Mouse (Mus musculus): Measurements from ENCODE around the gene Dnah8. TPM values are rescaled to one million over a fixed set of nuclear protein-coding genes. Genes with fewer than 3 reads are reported as not detected.

Dnah8 gene
- polyA plus RNA-seq, 1 experiment, result 1.1 TPM

GRCm38 (mm10) chr17:30844321-30844791 is 220.2 kb downstream of the Dnah8 start:
- no peak for TF ChIP-seq GATA1 (IDR thresholded peaks at IDR 0.05; ENCODE audit: low read length)

- no peak for TF ChIP-seq GATA1 (IDR thresholded peaks at IDR 0.05; ENCODE audit: low read length)
These were observed 223.3 kb downstream of the Dnah8 start for GRCm38 (mm10) chr17:30847498-30847897.

- no peak for TF ChIP-seq GATA1 (IDR thresholded peaks at IDR 0.05; ENCODE audit: low read length)
These were observed 223.9 kb downstream of the Dnah8 start for GRCm38 (mm10) chr17:30848086-30848485.

- no peak for TF ChIP-seq GATA1 (IDR thresholded peaks at IDR 0.05; ENCODE audit: low read length)
These were observed 224.7 kb downstream of the Dnah8 start for GRCm38 (mm10) chr17:30848804-30849203.

GRCm38 (mm10) chr17:30849813-30850212 is 225.7 kb downstream of the Dnah8 start:
- no peak for TF ChIP-seq GATA1 (IDR thresholded peaks at IDR 0.05; ENCODE audit: low read length)

- no peak for TF ChIP-seq GATA1 (IDR thresholded peaks at IDR 0.05; ENCODE audit: low read length)
These were observed 228.2 kb downstream of the Dnah8 start for GRCm38 (mm10) chr17:30852345-30852744.

GRCm38 (mm10) chr17:30857347-30857746 is 233.2 kb downstream of the Dnah8 start:
- no peak for TF ChIP-seq GATA1 (IDR thresholded peaks at IDR 0.05; ENCODE audit: low read length)

GRCm38 (mm10) chr17:30858586-30859259 is 234.6 kb downstream of the Dnah8 start:
- no peak for TF ChIP-seq GATA1 (IDR thresholded peaks at IDR 0.05; ENCODE audit: low read length)

- no peak for TF ChIP-seq GATA1 (IDR thresholded peaks at IDR 0.05; ENCODE audit: low read length)
These were observed 235.9 kb downstream of the Dnah8 start for GRCm38 (mm10) chr17:30859989-30860585.

- TF ChIP-seq GATA1 (IDR thresholded peaks at IDR 0.05; ENCODE audit: low read length), result no peak
These were observed 236.5 kb downstream of the Dnah8 start for GRCm38 (mm10) chr17:30860606-30861005.

GRCm38 (mm10) chr17:30866281-30866680 is 242.1 kb downstream of the Dnah8 start:
- no peak for TF ChIP-seq GATA1 (IDR thresholded peaks at IDR 0.05; ENCODE audit: low read length)

GRCm38 (mm10) chr17:30866966-30867365 is 242.8 kb downstream of the Dnah8 start:
- TF ChIP-seq GATA1 (IDR thresholded peaks at IDR 0.05; ENCODE audit: low read length), result no peak

- TF ChIP-seq GATA1 (IDR thresholded peaks at IDR 0.05; ENCODE audit: low read length), result no peak
These were observed 246.9 kb downstream of the Dnah8 start for GRCm38 (mm10) chr17:30871040-30871439.

GRCm38 (mm10) chr17:30874276-30874675 is 250.1 kb downstream of the Dnah8 start:
- no peak for TF ChIP-seq GATA1 (IDR thresholded peaks at IDR 0.05; ENCODE audit: low read length)

- TF ChIP-seq GATA1 (IDR thresholded peaks at IDR 0.05; ENCODE audit: low read length), result no peak
These were observed 253.3 kb downstream of the Dnah8 start for GRCm38 (mm10) chr17:30877456-30877855.

- no peak for TF ChIP-seq GATA1 (IDR thresholded peaks at IDR 0.05; ENCODE audit: low read length)
These were observed 254.5 kb downstream of the Dnah8 start for GRCm38 (mm10) chr17:30878626-30879025.

GRCm38 (mm10) chr17:30880391-30880790 is 256.2 kb downstream of the Dnah8 start:
- TF ChIP-seq GATA1 (IDR thresholded peaks at IDR 0.05; ENCODE audit: low read length), result no peak
